Mouse (Mus musculus): ENCODE measurements around the gene Tgfbr2.

GRCm38 (mm10) chr9:116136811-116137210 lies 38.3 kb downstream of the Tgfbr2 start:
- TF ChIP-seq GATA1 (IDR thresholded peaks at IDR 0.05; ENCODE audit: low read length) (no peak), TAL1 (IDR thresholded peaks at IDR 0.05; ENCODE audit: low read length) (no peak)

All from erythroblast, embryonic 14.5 days (primary cell).